ENCODE assay signal across 24 mouse cellular contexts in the genomic region with DNA sequence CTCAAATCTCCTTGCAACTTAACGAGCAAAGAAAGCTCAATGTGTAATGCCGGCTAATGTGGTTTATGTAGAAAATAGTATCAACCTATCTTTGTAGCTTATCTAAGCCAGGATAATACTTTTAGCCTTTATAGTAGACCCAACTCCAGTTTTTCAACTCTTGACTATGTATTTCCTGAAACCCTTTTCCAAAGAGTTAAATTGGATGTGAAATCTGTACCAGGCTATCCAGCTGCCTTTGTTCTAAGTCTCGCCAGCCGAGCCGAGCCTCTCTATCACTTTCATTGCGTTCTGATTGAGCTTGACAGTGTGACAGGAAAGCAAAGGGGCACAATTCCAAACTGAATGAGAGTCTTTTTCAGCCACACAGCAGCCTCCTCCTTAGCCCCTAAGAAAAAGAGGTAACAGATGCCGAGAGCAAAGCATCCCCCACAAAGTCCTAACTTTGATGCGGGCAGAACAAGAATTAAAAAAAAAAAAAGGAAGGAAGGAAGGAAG.
A peak's percentile ranks its signal among the peaks of the same experiment; 100 is the strongest.
DNase-seq lines count a peak whose midpoint lies in the region; ATAC-seq and TF ChIP-seq lines count a peak whose summit lies in the region.
"Had no signal": no experiment of that assay in that cellular context is flagged by ENCODE, and none has a peak within 500 bp of the region (broad histone marks: within the 10 kb centered on the region; RNA-seq: fewer than 3 reads in every experiment).

No protein-coding gene starts in this region.

- no peak overlapping the region for H3K9ac ChIP-seq in forebrain, embryonic 14.5 days (ENCODE audit: low read length)
- H3K9ac ChIP-seq in forebrain, embryonic 11.5 days (ENCODE audit: low read length), result no peak overlapping the region
- no peak overlapping the region for H3K9ac ChIP-seq in embryonic facial prominence, embryonic 11.5 days (replicated peaks; ENCODE audit: low read length)
- no peak overlapping the region for H3K9ac ChIP-seq in midbrain, embryonic 14.5 days (replicated peaks; ENCODE audit: low read length)
- H3K9ac ChIP-seq: limb, embryonic 15.5 days; liver, embryonic 15.5 days; neural tube, embryonic 13.5 days had no signal

- 5% methylated on average over 8 of the region's 8 CpGs for WGBS in forebrain, embryonic 14.5 days
- 17% methylated on average over 8 of the region's 8 CpGs for WGBS in forebrain, embryonic 11.5 days
- 36% methylated on average over 8 of the region's 8 CpGs for WGBS in embryonic facial prominence, embryonic 11.5 days
- 7% methylated on average over 8 of the region's 8 CpGs for WGBS in midbrain, embryonic 14.5 days

- H3K4me1 ChIP-seq in forebrain, embryonic 14.5 days (ENCODE audit: control insufficient read depth, insufficient read depth, low read length), result peaks cover 7% of the 10 kb centered on the region; the same call in 1 of the 2 replicates
- 0 out of 2 replicates have a peak, but pooled peaks cover 2% of the 10 kb centered on the region for H3K4me1 ChIP-seq in forebrain, embryonic 11.5 days (replicated peaks; ENCODE audit: control insufficient read depth, insufficient read depth, low read length)
- no peaks in the 10 kb centered on the region for H3K4me1 ChIP-seq in embryonic facial prominence, embryonic 11.5 days (ENCODE audit: control insufficient read depth, insufficient read depth, low read length)
- H3K4me1 ChIP-seq in midbrain, embryonic 14.5 days (ENCODE audit: control insufficient read depth, insufficient read depth, low read length), result peaks cover 12% of the 10 kb centered on the region; the same call in 1 of the 2 replicates
- H3K4me1 ChIP-seq: limb, embryonic 15.5 days; liver, embryonic 15.5 days; neural tube, embryonic 13.5 days had no signal

- H3K4me3 ChIP-seq in forebrain, embryonic 14.5 days (ENCODE audit: low read depth, low read length), result no peak overlapping the region
- no peak overlapping the region for H3K4me3 ChIP-seq in forebrain, embryonic 11.5 days (ENCODE audit: low read depth, low read length)
- H3K4me3 ChIP-seq in embryonic facial prominence, embryonic 11.5 days (ENCODE audit: low read depth, low read length), result no peak overlapping the region
- no peak overlapping the region for H3K4me3 ChIP-seq in midbrain, embryonic 14.5 days (replicated peaks; ENCODE audit: low read depth, low read length)
- H3K4me3 ChIP-seq: heart, adult 2 months; layer of hippocampus, adult 2 months; limb, embryonic 15.5 days; liver, embryonic 15.5 days; neural tube, embryonic 13.5 days had no signal

- H3K27me3 ChIP-seq in forebrain, embryonic 14.5 days (replicated peaks; ENCODE audit: control insufficient read depth, insufficient read depth, low read length), result 0 out of 2 replicates have a peak, but pooled peaks cover 10% of the 10 kb centered on the region
- peaks cover 8% of the 10 kb centered on the region; the same call in 1 of the 2 replicates for H3K27me3 ChIP-seq in forebrain, embryonic 11.5 days (ENCODE audit: control insufficient read depth, insufficient read depth, low read length)
- H3K27me3 ChIP-seq in embryonic facial prominence, embryonic 11.5 days (ENCODE audit: control insufficient read depth, insufficient read depth, low read length), result no peaks in the 10 kb centered on the region
- no peaks in the 10 kb centered on the region for H3K27me3 ChIP-seq in midbrain, embryonic 14.5 days (ENCODE audit: control insufficient read depth, insufficient read depth, low read length)
- H3K27me3 ChIP-seq: limb, embryonic 15.5 days; liver, embryonic 15.5 days; neural tube, embryonic 13.5 days had no signal

- no peaks in the 10 kb centered on the region for H3K36me3 ChIP-seq in forebrain, embryonic 14.5 days (ENCODE audit: control insufficient read depth, insufficient read depth, low read length)
- H3K36me3 ChIP-seq in forebrain, embryonic 11.5 days (ENCODE audit: control insufficient read depth, insufficient read depth, low read length), result no peaks in the 10 kb centered on the region
- H3K36me3 ChIP-seq in embryonic facial prominence, embryonic 11.5 days (replicated peaks; ENCODE audit: control insufficient read depth, insufficient read depth, low read depth, low read length), result no peaks in the 10 kb centered on the region
- no peaks in the 10 kb centered on the region for H3K36me3 ChIP-seq in midbrain, embryonic 14.5 days (ENCODE audit: control insufficient read depth, insufficient read depth, low read length)
- H3K36me3 ChIP-seq: limb, embryonic 15.5 days; liver, embryonic 15.5 days; neural tube, embryonic 13.5 days had no signal

- ATAC-seq in forebrain, embryonic 14.5 days, result no peak; the same call in 1 of the 2 replicates
- ATAC-seq in forebrain, embryonic 11.5 days (replicated peaks; ENCODE audit: low FRiP score), result no peak; the same call in 1 of the 2 replicates
- ATAC-seq in embryonic facial prominence, embryonic 11.5 days (replicated peaks; ENCODE audit: insufficient number of reproducible peaks, low FRiP score, low TSS enrichment, low read depth), result no peak
- ATAC-seq in midbrain, embryonic 14.5 days (ENCODE audit: low FRiP score, low TSS enrichment), result peak; percentile 63; the same call in 1 of the 2 replicates
- ATAC-seq: inflammation-experienced regulatory T-cells, adult 6 months had no signal

- TF ChIP-seq POLR2A in brain, embryonic 14.5 days (IDR thresholded peaks at IDR 0.05; ENCODE audit: borderline replicate concordance, extremely low read depth, insufficient read depth, insufficient read length, poor library complexity, severe bottlenecking), result no peak

- TF ChIP-seq CTCF in brain, embryonic 14.5 days (IDR thresholded peaks at IDR 0.05; ENCODE audit: borderline replicate concordance, extremely low read depth, insufficient read depth, insufficient read length), result no peak

- DNase-seq in forebrain, embryonic 14.5 days (ENCODE audit: low spot score), result peak; percentile 69
- no peak for DNase-seq in forebrain, embryonic 11.5 days (ENCODE audit: low spot score)
- DNase-seq in brain, embryonic 14.5 days (ENCODE audit: low read depth), result peak; percentile 87
- peak; percentile 53 for DNase-seq in embryonic facial prominence, embryonic 11.5 days (ENCODE audit: low spot score)
- peak; percentile 78 for DNase-seq in midbrain, embryonic 14.5 days
- DNase-seq in ovary, postnatal 10 days (ENCODE audit: low spot score), result no peak
- DNase-seq in gastrocnemius, postnatal 4 days (ENCODE audit: low spot score in 2 of 2), result no peak
- DNase-seq in right cerebral cortex, postnatal 25 days, result no peak
- DNase-seq: adrenal gland, postnatal 36 days; B cell, adult 2 months; cerebellum, adult 18-20 months; gastrocnemius, postnatal 14 days; heart, adult 2 months; heart, postnatal 4 days; kidney, adult 2 months; kidney, postnatal 10 days; layer of hippocampus, postnatal 36 days; right cerebral cortex, postnatal 4 days had no signal

- no peak overlapping the region for H3K27ac ChIP-seq in forebrain, embryonic 14.5 days (ENCODE audit: low read depth, low read length)
- no peak overlapping the region for H3K27ac ChIP-seq in forebrain, embryonic 11.5 days (ENCODE audit: low read depth, low read length)
- no peak overlapping the region for H3K27ac ChIP-seq in embryonic facial prominence, embryonic 11.5 days (replicated peaks; ENCODE audit: low read depth, low read length)
- no peak overlapping the region; the same call in 1 of the 2 replicates for H3K27ac ChIP-seq in midbrain, embryonic 14.5 days (replicated peaks; ENCODE audit: low read depth, low read length)
- H3K27ac ChIP-seq: heart, adult 2 months; layer of hippocampus, adult 2 months; limb, embryonic 15.5 days; liver, embryonic 15.5 days; neural tube, embryonic 13.5 days; stomach, postnatal 0 days had no signal

- no peaks in the 10 kb centered on the region for H3K9me3 ChIP-seq in forebrain, embryonic 14.5 days (replicated peaks; ENCODE audit: control insufficient read depth, low read length)
- no peaks in the 10 kb centered on the region for H3K9me3 ChIP-seq in forebrain, embryonic 11.5 days (ENCODE audit: control insufficient read depth, low read length)
- H3K9me3 ChIP-seq in embryonic facial prominence, embryonic 11.5 days (replicated peaks; ENCODE audit: control insufficient read depth, low read length), result no peaks in the 10 kb centered on the region
- H3K9me3 ChIP-seq in midbrain, embryonic 14.5 days (ENCODE audit: control insufficient read depth, low read length), result no peaks in the 10 kb centered on the region
- H3K9me3 ChIP-seq: limb, embryonic 15.5 days; liver, embryonic 15.5 days; neural tube, embryonic 13.5 days had no signal

- no peak overlapping the region for H3K4me2 ChIP-seq in forebrain, embryonic 14.5 days (ENCODE audit: low read length)
- no peak overlapping the region for H3K4me2 ChIP-seq in forebrain, embryonic 11.5 days (ENCODE audit: low read depth, low read length, severe bottlenecking)
- H3K4me2 ChIP-seq in embryonic facial prominence, embryonic 11.5 days (ENCODE audit: low read depth, low read length), result no peak overlapping the region
- no peak overlapping the region for H3K4me2 ChIP-seq in midbrain, embryonic 14.5 days (ENCODE audit: low read length)
- H3K4me2 ChIP-seq: limb, embryonic 15.5 days; liver, embryonic 15.5 days; neural tube, embryonic 13.5 days had no signal

Comparison
In these comparisons a context has a peak if more than half of its experiments do, and no peak if none do; other contexts are left out.
1. DNase-seq: peak in forebrain, embryonic 14.5 days (single experiment), brain, embryonic 14.5 days (single experiment), embryonic facial prominence, embryonic 11.5 days (single experiment) and midbrain, embryonic 14.5 days (single experiment); none in forebrain, embryonic 11.5 days (single experiment), ovary, postnatal 10 days (single experiment), gastrocnemius, postnatal 4 days (0 of 2) and right cerebral cortex, postnatal 25 days (single experiment).